Mouse (Mus musculus) layer of hippocampus, postnatal 10 days (tissue): Measurements from ENCODE around the gene Cadm1. TPM values are rescaled to one million over a fixed set of nuclear protein-coding genes. Genes with fewer than 3 reads are reported as not detected.

ENCODE experiments used
- DNase-seq, 2 experiments: peaks; one replicate each; pipeline ENCODE4 v3.0.0; 2021; ENCODE audit warnings: low spot score in 2 of 2
- total RNA-seq, 2 experiments: library from RNA; stranded (reverse); gene quantifications; 2 replicates each; pipeline ENCODE4 v1.2.3; 2021

The Cadm1 gene
- total RNA-seq, 2 experiments from 2014 or later: 300 to 315 TPM

DNA sequence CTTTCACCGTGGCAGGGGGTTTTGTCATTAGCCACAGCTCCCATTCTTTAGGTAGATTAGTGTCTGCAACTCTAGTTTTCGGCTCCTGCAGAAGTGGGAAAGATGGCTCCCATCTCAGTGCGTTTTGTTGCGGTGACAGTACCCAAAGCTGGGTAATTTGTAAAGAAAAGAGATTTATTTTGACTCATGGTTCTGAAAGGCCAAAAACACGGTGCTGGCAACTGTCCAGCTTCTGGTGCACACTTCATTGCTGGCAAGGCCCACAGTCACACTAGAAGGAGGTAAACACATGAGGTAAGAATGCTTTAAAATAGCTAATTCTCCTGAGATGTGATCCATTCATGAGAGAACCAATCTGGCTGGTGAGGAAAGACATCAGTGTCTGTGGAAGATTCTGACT lies 18.9 kb downstream of the Cadm1 start:
- no peak for DNase-seq

DNA sequence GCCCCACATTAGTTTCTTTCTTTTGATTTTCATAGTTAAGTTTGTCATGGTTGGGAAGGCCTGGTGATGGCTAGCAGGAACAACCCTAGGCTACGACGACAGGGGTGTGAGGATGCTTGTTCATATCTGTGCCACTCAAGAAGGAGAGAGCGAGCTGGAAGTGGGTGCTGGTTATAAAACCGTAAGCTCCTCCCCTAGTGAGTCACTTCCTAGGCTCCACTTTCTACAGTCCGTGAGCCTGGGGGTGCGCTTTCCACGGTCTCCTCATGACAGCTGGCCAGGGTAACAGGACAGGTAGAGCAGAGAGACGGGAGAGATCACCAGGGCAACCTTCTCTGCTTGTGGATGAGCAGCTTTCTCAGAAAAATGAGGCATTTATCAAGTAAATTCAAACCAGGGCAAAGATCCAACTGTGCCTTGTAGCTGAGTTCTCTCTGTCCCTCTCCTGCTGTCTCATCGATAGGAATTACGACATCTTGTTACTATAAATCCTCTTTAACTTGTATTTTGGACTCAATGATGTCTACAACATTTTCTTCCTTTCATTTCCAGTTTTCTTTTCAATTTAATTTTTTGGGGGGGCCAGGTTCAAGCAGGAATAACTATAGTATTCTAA lies 23.1 kb downstream of the Cadm1 start:
- no peak for DNase-seq

DNA sequence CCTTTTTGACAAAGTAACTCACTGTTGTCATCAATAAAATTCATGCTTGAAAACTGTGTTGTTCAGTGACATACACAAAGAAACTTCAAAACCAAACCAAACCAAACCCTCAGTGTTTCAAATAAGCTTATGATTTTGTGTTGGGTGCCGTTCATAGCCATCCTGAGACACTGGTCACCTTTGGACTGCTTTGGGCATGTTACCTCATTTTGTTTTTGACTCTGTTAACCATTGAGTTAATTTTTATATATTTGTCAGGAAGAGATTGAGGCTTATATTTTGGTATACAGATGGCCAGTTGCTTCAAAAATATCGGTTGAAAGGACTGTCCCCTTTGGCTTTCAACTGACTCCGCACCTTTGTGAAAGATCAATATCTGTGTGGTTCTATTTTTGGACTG lies 30.8 kb downstream of the Cadm1 start:
- no peak for DNase-seq

DNA sequence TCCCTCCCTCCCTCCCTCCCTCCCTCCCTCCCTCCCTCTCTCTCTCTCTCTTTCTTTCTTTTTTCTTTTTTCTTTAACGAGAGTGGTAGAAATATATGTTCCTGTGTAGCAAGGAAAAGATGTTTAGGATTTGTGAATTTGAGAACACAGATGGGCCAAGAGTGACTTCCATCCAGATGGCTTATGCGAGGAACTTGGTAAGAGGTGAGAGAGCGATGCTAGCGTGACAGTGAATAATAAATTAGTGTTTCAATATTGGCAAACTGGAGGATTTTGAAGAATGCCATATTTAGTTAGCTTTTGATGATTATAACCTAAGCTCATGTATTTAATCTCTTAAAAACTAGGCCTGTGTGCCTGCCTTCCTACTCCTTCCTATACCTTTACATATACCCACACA lies 31.6 kb downstream of the Cadm1 start:
- no peak for DNase-seq

DNA sequence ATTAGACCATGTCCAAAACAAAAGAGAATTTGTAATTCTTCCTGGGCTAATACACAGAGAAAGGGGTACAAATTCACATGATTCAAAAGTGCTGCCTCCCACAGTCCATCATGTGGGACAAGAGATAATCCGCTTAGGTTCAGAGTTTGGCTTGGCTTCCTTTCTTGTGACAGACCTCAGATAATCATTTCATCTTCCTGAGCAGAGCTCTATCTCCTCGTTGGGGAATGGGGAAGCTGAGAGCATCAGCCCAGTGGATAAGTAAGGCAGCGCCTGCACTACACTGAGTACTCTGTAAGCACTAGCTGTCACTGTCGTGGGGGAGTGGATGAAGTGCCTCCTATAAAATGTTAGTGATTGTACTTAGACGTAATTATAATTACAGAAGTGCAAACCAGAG lies 35.1 kb downstream of the Cadm1 start:
- DNase-seq: no peak

DNA sequence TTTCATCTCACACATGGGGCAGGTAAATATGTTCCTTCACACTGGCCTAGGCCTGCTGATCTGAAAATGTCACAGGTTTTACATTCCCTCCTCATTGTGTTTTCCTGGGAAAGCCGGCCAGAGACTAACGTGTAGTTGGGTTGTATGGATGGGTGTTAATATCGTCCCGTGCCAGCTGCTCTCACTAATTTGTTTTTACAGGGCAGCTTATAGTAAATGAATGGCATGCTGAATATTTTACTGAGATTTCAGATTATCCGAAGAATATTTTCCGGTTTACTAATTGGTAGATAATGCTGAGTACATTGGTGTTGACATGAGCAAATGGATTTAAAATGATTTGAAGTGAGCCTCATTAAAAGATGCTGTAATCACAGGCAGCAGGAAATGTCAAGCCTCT lies 37.9 kb downstream of the Cadm1 start:
- no peak for DNase-seq

DNA sequence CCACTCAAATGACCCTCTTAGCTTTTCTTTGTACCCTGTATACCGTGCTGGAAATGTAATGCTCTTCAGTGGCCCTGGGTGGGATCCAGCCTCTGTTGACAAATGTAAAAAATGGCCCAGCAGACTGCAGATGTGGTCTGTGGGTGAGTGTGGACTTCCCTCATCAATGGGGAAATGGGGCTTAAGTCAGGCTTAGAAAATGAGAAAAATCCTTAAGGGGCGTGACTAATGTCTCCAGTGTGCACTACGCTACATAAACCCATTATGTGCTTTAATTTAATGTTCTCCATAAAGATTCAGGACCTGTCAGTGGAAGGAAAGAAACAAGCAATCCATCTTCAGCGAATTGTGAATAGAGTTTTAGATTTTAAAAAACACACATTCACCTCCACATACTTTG lies 40.2 kb downstream of the Cadm1 start:
- DNase-seq: no peak

DNA sequence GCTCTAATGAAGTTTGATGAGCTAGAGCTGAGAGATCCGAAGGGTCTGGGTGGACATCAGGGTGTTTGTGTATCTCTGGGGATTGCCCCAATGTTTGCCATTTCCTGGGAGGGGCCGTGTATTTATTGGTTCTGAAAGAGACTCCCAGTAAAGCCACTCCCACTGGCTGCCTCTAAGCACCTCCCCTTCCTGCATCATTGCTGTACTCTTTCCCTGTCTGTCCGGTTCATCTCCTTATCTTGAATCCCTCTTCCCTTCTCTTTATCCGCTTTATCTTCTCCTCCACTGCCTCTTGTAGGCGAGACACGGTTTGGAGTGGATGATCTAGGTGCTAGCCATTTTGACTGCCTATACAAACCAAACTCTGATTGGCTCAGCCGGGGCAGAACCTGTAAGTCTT lies 41.5 kb downstream of the Cadm1 start:
- no peak for DNase-seq

DNA sequence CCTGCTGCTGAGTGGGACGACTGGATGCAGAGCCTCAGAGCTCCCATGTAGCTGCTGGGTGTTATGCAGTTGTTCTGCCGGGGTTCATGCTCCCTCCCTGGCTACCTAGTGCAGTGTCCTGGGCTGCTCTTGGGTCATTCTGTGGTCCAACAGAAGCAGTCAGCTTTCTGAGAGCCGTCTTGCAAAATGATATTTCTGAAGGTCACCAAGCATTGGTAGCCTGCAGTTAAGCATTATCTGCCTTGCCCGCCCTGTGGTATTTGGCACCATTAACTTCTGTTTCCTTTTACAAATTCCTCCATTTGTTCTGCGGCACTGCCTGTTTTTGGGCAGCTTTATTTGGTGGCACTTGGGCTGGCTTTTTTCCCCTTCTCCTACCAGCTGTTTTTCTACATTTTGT lies 42.2 kb downstream of the Cadm1 start:
- no peak for DNase-seq

DNA sequence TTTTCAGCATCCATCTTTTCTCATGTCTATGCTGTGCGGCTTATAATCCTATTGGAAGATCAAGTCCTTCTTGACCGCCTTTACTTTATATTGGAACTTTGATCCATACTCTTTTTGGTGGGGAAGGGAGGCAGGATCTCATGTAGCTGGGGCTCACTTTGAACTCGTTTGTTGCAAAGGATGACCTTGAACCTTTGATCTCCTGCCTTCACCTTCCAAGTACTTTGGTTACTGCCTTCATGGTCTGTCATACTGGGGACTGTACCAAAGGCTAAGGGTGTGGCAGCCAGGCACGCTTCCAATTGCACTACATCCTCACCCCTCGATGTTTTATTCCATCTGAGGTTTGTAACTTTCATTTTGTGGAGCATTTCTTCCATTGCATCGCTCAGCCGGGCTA lies 43.5 kb downstream of the Cadm1 start:
- no peak for DNase-seq

DNA sequence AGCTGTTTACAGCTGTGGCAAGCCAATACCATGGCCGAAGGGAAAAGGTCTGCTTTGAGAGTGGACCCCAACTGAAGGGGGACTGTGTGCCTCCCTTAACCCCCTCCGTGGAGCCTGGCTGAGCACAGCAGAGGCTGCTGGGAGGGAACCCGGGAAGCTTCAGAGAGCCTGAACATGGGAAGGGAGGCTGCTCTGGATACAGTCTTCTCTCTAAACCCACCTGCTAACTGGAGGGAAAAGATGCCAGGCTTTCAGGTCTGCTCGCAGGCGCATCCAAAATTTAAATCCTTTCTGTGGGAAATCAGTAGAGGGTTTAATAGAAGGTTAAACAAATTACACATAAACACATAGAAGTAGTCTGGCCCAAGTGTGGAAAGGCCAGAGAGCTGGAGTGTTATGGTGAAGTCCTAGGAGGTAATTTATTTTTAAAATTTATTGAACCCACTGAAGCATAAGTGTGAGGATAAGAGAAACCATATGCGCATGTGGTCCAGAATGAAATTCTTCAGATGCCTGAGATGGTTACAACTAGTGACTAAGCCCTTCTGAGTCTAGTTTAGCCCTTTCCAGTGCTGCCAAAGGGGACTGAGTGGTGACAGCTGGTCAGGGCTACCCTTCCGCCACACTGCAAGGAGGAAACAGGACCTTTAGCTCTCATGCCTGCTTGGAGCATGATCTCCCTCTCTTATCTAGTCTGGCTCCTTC lies 44.9 kb downstream of the Cadm1 start:
- no peak for DNase-seq

DNA sequence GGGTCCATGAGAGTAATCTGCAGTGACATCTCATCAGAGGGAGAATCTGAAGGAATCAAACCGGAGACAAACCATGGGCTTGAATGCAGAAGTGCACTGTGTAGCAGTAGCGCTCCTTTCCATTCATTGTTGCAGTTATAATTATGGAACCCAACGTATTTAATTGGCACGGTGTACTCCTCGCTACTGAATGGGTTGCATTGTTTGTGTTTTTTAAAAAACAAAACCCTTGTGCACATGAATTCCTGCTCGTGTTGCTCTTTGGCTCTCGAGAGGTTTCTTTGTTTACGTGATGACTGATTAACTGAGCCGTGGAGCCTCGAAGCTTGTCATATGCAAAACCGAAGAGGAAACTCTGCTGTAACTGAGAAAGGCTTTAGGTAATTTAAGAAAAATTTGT lies 45.8 kb downstream of the Cadm1 start:
- DNase-seq: no peak

DNA sequence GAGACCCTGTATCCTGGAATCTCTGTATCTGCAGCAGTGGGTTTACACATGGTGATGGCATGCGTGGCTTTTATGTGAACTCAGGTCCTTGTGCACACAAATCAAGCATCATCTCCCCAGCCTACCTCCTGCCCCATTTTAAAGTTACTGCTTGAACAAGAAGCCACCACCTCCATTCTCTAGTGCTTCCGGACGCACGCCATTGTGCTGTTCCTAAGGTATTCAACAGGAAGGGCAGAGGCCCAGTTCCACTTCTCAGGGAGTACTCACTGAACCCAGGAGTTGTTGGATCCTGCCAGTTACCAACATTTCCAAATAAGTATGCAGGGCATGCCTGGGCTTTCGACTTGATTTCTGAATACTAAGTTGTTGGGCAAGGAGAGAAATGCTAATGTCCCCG lies 49.5 kb downstream of the Cadm1 start:
- no peak for DNase-seq

DNA sequence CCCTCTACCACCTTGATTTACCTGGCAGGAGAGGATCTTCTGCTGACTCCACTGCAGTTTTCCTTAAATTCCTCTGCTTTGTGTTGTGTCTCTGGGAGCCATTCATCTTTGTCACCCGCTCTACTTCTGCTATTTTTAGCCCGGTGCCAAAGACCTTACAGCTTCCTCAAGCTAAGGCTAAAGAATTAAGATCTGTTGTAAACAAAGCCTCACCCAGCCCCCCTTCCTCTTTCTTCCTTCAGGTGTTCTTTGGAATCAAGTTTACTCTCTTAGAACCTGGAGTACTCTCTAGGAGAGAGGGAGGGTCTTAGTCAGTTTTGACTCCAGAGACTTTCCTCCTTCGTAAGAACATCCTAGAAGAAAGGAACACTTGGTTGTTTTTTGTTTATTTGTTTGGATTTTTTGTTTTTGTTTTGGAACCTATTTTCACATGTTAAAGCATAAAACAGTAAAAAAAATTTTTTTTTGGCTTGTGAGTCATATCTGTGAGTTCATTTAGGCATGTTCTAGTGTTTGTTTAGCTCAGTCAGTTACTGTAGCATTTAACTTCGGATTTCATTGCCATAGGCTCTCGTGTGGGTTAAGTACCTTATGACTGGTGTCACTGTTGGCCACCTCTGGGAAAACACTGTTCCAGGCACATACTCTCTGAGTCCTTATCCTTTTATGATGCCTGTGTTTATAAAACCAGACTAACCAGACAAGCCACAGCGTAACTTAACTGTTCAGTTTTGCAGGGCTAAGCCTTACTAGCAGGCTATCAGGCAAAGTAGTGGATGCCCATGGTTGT lies 51.8 kb downstream of the Cadm1 start:
- no peak for DNase-seq

DNA sequence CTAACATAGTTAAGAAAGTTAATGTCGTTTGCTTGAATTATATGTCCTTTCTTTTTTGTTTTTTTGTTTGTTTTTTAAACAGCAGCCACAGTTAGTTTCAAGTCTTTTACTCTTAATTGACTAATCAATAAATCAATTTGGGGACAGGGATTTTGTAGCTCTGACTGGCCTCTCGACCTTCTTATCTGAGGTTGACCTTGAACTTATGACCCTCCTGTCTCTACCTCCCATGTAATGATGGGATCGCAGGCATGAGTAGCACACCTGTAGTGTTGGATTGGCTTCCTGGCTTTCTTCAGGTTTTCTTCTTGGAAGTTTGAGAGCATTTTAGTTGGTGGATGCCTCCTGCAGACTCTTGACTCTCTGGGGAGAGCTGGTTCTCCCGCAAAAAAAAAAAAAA lies 53.3 kb downstream of the Cadm1 start:
- no peak for DNase-seq

DNA sequence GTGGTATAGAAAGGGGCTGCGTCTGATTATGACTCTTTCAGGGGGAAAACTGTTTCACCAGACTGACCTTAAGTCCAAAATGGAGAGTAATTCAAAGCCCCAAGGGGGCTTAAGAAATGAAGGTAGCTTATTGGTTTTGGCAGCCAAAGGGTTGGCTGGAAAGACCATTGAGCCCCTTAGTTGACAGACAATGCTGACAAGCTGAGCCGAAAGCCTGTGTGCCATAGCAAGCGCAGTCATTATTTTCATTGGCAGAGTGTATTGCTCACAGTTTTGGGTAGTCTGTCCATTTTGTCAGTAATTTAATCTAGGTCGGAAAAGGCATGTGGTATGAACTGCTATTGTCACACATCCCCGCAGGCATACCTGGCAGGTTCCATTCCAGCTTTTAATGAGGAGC lies 56.2 kb downstream of the Cadm1 start:
- no peak for DNase-seq

DNA sequence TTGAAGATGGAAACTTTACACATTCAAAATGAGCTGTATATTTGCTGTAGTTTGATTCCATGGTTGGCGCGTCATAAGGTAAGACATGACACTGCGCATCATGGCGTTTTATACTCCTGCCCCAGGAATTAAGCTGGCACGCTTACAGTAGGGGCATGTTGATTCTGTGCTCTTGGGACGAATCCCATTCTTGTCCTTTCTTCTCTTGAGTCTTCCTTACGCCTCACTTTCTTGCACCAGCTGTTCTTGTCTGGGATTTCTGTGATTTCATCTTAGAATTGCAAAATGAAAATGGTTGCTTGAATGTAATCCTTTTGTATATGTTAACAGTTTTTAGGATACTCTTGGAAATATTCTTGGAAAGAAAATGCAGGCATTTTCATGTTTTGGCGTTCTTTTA lies 56.9 kb downstream of the Cadm1 start:
- no peak for DNase-seq

DNA sequence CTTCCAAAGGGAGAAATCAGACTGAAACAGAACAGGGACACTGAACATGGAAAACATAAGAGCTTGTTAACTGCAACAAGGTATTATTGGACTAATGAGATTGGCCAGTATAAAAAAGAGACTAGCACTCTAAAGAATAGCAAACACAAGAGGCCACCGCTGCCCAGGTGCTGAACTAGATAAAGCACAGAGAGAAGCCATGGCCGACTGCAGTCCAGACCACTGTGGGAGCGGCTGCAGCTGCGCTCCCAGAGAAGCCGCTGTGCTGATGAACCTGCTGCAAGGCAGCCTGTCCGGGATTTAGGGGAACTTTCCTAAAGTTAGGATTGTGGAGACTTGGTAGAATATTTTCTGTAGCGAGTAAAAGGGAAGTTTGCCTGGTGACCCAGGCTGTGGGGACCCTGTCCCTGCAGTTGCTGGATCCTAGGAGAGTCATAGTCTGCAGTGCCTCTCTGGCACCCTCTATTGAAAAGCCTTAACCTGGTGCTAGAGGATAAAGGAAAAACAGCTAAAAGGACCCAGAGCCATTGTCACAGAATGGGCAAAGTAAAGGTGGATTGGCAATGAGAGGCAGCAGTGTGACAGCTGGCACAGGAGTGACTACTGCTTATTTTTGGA lies 57.7 kb downstream of the Cadm1 start:
- peak; percentile 48 to 60 for DNase-seq

DNA sequence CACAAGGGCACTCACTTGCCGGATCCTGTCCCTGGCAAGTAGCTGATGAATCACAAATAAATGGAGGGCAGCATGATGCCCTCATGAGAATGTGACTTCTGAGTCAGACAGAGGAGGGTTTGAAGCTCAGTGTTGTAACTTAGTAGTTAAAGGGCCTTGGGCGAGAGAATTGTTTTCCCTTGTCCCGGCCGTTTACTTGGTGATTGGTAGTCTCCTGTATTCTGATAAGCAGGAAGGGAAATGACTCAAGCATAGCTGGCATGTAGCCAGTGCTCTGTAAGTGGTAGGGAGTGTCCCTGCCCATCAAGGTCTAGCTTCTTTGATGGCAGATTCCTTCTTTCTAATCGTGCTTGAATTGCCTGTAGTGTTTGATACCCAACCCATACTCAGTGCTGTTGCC lies 59.9 kb downstream of the Cadm1 start:
- no peak for DNase-seq

DNA sequence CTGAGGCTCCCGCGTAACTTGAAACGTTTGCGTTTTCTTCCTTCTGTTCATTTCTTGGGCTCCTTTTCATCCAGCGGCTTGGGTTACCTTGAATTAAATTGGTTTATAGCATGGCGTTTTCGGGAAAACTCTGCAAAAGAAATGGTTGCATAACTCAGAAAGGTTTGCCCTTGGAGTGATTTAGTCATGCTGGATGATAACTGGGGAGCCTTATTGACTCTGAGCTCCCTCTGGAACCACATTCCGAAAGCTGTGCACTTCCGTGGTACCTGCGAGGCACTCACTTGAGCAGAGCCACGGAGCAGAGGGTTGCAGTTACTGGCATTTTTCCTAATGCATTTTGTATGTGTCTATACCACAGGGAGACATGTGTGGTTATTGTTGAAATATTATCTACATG lies 71.6 kb downstream of the Cadm1 start:
- no peak for DNase-seq

DNA sequence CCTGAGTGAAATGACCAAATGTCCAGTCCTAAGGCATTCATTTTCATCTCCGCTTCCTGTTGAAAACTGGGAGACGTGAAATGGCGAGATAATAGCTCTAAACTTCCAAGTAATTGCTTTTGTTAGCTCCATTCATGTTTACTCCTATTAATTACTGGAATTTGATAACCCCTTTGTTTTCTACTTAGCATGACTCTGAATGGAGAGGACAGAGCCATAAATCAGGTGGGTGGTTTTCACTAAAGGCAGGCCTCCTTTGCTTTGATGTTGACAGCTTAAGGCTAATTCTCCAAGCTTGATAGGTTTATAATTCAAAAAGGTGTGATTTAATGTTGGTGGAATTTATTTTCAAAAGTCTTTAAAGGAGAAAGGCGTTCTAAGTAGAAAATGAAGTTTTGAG lies 74.0 kb downstream of the Cadm1 start:
- no peak for DNase-seq

DNA sequence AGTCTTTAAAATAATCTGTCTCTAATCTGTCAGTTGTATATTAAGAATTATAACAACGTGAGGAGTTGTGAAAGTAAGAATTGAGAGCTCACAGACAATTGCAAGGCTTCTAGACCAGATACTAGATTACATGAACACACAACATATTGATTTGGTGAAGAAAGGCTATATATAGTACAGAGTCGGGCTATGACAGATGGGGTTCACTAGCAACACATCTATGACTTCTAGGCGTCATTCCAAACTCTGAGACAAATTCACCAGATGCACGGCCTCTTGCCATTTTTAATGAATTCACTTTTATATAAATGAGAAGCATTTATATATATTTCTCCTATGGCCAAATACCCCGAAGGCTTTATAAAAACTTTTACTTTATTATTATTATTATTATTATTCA lies 75.7 kb downstream of the Cadm1 start:
- DNase-seq: no peak
